Mouse (Mus musculus) intestine, postnatal 0 days (tissue): Measurements from ENCODE around the gene Rrm1. TPM values are rescaled to one million over a fixed set of nuclear protein-coding genes. Genes with fewer than 3 reads are reported as not detected.
"Not testable (repeated sequence)": the region's sequence is repeated elsewhere in the genome, so short reads cannot be mapped to it uniquely, and the experiment has no call there.

Experiments used
- ATAC-seq: fragments of 200-750 bp; cut with Nextera tagmentation; 2 replicates; pipeline ENCODE4 v1.8.0; 2017; ENCODE audit warnings: mild to moderate bottlenecking, moderate TSS enrichment, moderate library complexity
- H3K27ac ChIP-seq: fragments of 300-500 bp; sonication (generic); 2 replicates; pipeline ENCODE4 v1.5.1; 2014; ENCODE audit warnings: mild to moderate bottlenecking, low read depth, low read length, moderate library complexity
- H3K27me3 ChIP-seq: fragments of 300-500 bp; sonication (generic); replicated peaks from 2 replicates; pipeline ENCODE4 v1.6.1; 2014; ENCODE audit warnings: low read length, mixed read lengths; ENCODE audit not compliant: control insufficient read depth, insufficient read depth
- H3K36me3 ChIP-seq: fragments of 300-500 bp; sonication (generic); 2 replicates; pipeline ENCODE4 v1.6.1; 2014; ENCODE audit warnings: mild to moderate bottlenecking, moderate library complexity; ENCODE audit not compliant: control insufficient read depth, insufficient read depth
- H3K4me1 ChIP-seq: fragments of 300-500 bp; sonication (generic); replicated peaks from 2 replicates; pipeline ENCODE4 v1.6.1; 2014; ENCODE audit warnings: antibody characterized with exemption, low read length, mixed read lengths; ENCODE audit not compliant: control insufficient read depth, insufficient read depth
- H3K4me2 ChIP-seq: fragments of 300-500 bp; sonication (generic); replicated peaks from 2 replicates; pipeline ENCODE4 v1.6.1; 2014; ENCODE audit warnings: low read depth, mild to moderate bottlenecking, moderate library complexity
- H3K4me3 ChIP-seq: fragments of 300-500 bp; sonication (generic); 2 replicates; pipeline ENCODE4 v1.5.1; 2014; ENCODE audit warnings: low read depth, low read length
- H3K9ac ChIP-seq: fragments of 300-500 bp; sonication (generic); 2 replicates; pipeline ENCODE4 v1.6.1; 2014; ENCODE audit warnings: mild to moderate bottlenecking, low read depth, low read length
- H3K9me3 ChIP-seq: fragments of 300-500 bp; sonication (generic); 2 replicates; pipeline ENCODE4 v1.6.1; 2016; ENCODE audit warnings: mixed run types; ENCODE audit not compliant: control insufficient read depth
- CTCF ChIP-seq: sonication (generic); IDR thresholded peaks from 2 replicates; pipeline ENCODE4 v1.5.1; 2016; ENCODE audit warnings: low read depth, mild to moderate bottlenecking, control low read depth, antibody characterized with exemption, moderate library complexity
- WGBS: fragments of 180-500 bp; shearing (Covaris S2); extraction: QIAGEN DNeasy Blood & Tissue Kit; methylation state at CpG from one replicate; pipeline ENCODE4 v1.1.7; 2014; 5-methylcytosine and 5-hydroxymethylcytosine counted together
- polyA plus RNA-seq: library from polyadenylated mRNA; unstranded; fragments of >200 nt; fragmentation: Nextera tagmentation; extraction: Ambion mirVana; gene quantifications from 2 replicates; pipeline ENCODE4 v1.2.1, GENCODE M21; 2015

Gene Rrm1
- polyA plus RNA-seq, 1 experiment from 2014 or later: 23.4 TPM

- 71% methylated on average over 4 of the region's 4 CpGs for WGBS
- no peak overlapping the region for H3K4me2 ChIP-seq
- no peaks in the 10 kb centered on the region for H3K36me3 ChIP-seq
- no peak for ATAC-seq
- no peak overlapping the region for H3K4me3 ChIP-seq
- H3K9ac ChIP-seq: no peak overlapping the region
- H3K27ac ChIP-seq: no peak overlapping the region
- no peaks in the 10 kb centered on the region for H3K4me1 ChIP-seq
- no peaks in the 10 kb centered on the region for H3K9me3 ChIP-seq
- no peaks in the 10 kb centered on the region for H3K27me3 ChIP-seq
- TF ChIP-seq CTCF: no peak
These were observed 39.3 kb downstream of the Rrm1 start for GRCm38 (mm10) chr7:102480821-102481220.

GRCm38 (mm10) chr7:102481579-102481978 is 40.1 kb downstream of the Rrm1 start, which contains the start of gene Olfr543:
Gene Olfr543, minus strand, starts transcription at chr7:102481679.
- no peaks in the 10 kb centered on the region for H3K27me3 ChIP-seq
- H3K9ac ChIP-seq: no peak within 1 kb of the TSS
- no peak for ATAC-seq
- no peaks in the 10 kb centered on the region for H3K9me3 ChIP-seq
- no peaks in the 10 kb centered on the region for H3K4me1 ChIP-seq
- no peak within 1 kb of the TSS for H3K27ac ChIP-seq
- no peak within 1 kb of the TSS for H3K4me2 ChIP-seq
- WGBS: 95% methylated on average over 4 of the region's 4 CpGs
- no peak within 1 kb of the TSS for H3K4me3 ChIP-seq
- no peaks in the 10 kb centered on the region for H3K36me3 ChIP-seq
- TF ChIP-seq CTCF: no peak

- no peak overlapping the region for H3K4me3 ChIP-seq
- H3K27me3 ChIP-seq: no peaks in the 10 kb centered on the region
- H3K9me3 ChIP-seq: no peaks in the 10 kb centered on the region
- H3K9ac ChIP-seq: no peak overlapping the region
- TF ChIP-seq CTCF: no peak
- no peaks in the 10 kb centered on the region; the same call in 1 of the 2 replicates for H3K4me1 ChIP-seq
- no peak overlapping the region for H3K27ac ChIP-seq
- H3K4me2 ChIP-seq: no peak overlapping the region
- 62% methylated on average over 2 of the region's 2 CpGs for WGBS
- ATAC-seq: no peak
- no peaks in the 10 kb centered on the region for H3K36me3 ChIP-seq
These were observed 42.2 kb downstream of the Rrm1 start for GRCm38 (mm10) chr7:102483665-102484064.

- 0 out of 2 replicates have a peak, but pooled peaks have one; percentile 17 for TF ChIP-seq CTCF
- not testable (repeated sequence) for H3K9ac ChIP-seq, ATAC-seq, H3K4me1 ChIP-seq, H3K27me3 ChIP-seq, H3K4me3 ChIP-seq, H3K36me3 ChIP-seq, H3K4me2 ChIP-seq, H3K9me3 ChIP-seq, H3K27ac ChIP-seq
- WGBS: 61% methylated on average over 7 of the region's 8 CpGs
These were observed 43.3 kb downstream of the Rrm1 start for GRCm38 (mm10) chr7:102484766-102485165.

GRCm38 (mm10) chr7:102486105-102486504 is 44.6 kb downstream of the Rrm1 start:
- Histone ChIP-seq H3K9me3 (no peaks in the 10 kb centered on the region), H3K4me2 (no peak overlapping the region), H3K27ac (no peak overlapping the region), H3K4me1 (no peaks in the 10 kb centered on the region; the same call in 1 of the 2 replicates), H3K4me3 (no peak overlapping the region), H3K36me3 (no peaks in the 10 kb centered on the region), H3K27me3 (no peaks in the 10 kb centered on the region), H3K9ac (no peak overlapping the region)
- 46% methylated on average over 1 of the region's 1 CpGs for WGBS
- no peak for ATAC-seq
- no peak for TF ChIP-seq CTCF

- ATAC-seq: no peak
- Histone ChIP-seq H3K4me3 (no peak within 1 kb of the TSS), H3K9ac (no peak within 1 kb of the TSS), H3K9me3 (no peaks in the 10 kb centered on the region), H3K36me3 (no peaks in the 10 kb centered on the region), H3K4me2 (no peak within 1 kb of the TSS), H3K27ac (no peak within 1 kb of the TSS), H3K27me3 (no peaks in the 10 kb centered on the region), H3K4me1 (no peaks in the 10 kb centered on the region; the same call in 1 of the 2 replicates)
- WGBS: 44% methylated on average over 1 of the region's 1 CpGs
- no peak for TF ChIP-seq CTCF
These were observed 46.7 kb downstream of the Rrm1 start, which contains the start of gene Olfr544 for GRCm38 (mm10) chr7:102488161-102488560. Gene Olfr544, minus strand, starts transcription at chr7:102488313.

- not testable (repeated sequence) for H3K4me3 ChIP-seq, ATAC-seq, H3K4me2 ChIP-seq, H3K4me1 ChIP-seq, H3K9me3 ChIP-seq, H3K27ac ChIP-seq, H3K27me3 ChIP-seq, H3K9ac ChIP-seq, H3K36me3 ChIP-seq
- TF ChIP-seq CTCF: 0 out of 2 replicates have a peak, but pooled peaks have one; percentile 12
- WGBS: 53% methylated on average over 6 of the region's 7 CpGs
These were observed 52.9 kb downstream of the Rrm1 start for GRCm38 (mm10) chr7:102494416-102494815.
